Mouse (Mus musculus): ENCODE measurements around the gene Nectin4.
A peak's percentile ranks its signal among the peaks of the same experiment; 100 is the strongest.

Nectin4 gene

GRCm38 (mm10) chr1:171413608-171414007 is 43.7 kb downstream of the Nectin4 start:
- DNase-seq: no peak

- no peak for DNase-seq
These were observed 48.8 kb downstream of the Nectin4 start, which contains the start of gene Tstd1 for GRCm38 (mm10) chr1:171418660-171419059. TSS of gene Tstd1 (plus strand) at chr1:171418872.

- no peak for DNase-seq
These were observed 49.5 kb downstream of the Nectin4 start for GRCm38 (mm10) chr1:171419291-171419882.

- no peak for DNase-seq
These were observed 50.0 kb downstream of the Nectin4 start for GRCm38 (mm10) chr1:171419905-171420304.

GRCm38 (mm10) chr1:171422504-171423095 is 52.7 kb downstream of the Nectin4 start:
- DNase-seq: no peak

- DNase-seq: no peak
These were observed 54.7 kb downstream of the Nectin4 start for GRCm38 (mm10) chr1:171424638-171425037.

- DNase-seq: no peak
These were observed 55.2 kb downstream of the Nectin4 start for GRCm38 (mm10) chr1:171425126-171425525.

- no peak for DNase-seq
These were observed 62.3 kb downstream of the Nectin4 start for GRCm38 (mm10) chr1:171432158-171432557.

GRCm38 (mm10) chr1:171435288-171435814 is 65.5 kb downstream of the Nectin4 start:
- DNase-seq: peak; percentile 23

- no peak for DNase-seq
These were observed 66.1 kb downstream of the Nectin4 start for GRCm38 (mm10) chr1:171435974-171436373.

GRCm38 (mm10) chr1:171437264-171438013 is 67.5 kb downstream of the Nectin4 start, which contains the start of gene F11r:
TSS of gene F11r (plus strand) at chr1:171437535.
- peak; percentile 82 for DNase-seq

All from embryo, embryonic 11 days (tissue).